Mouse (Mus musculus) myocyte (in vitro differentiated cells): ENCODE data around the gene Scube1.

Source experiments
- CEBPB ChIP-seq: IDR thresholded peaks from 2 replicates; pipeline ENCODE4 v1.6.1; 2011; ENCODE audit warnings: mild to moderate bottlenecking, moderate library complexity; ENCODE audit not compliant: poor library complexity, insufficient read depth, severe bottlenecking
- E2F4 ChIP-seq: IDR thresholded peaks from one replicate; pipeline ENCODE4 v1.6.1; 2011; ENCODE audit warnings: mild to moderate bottlenecking, control low read depth, moderate library complexity; ENCODE audit not compliant: insufficient read depth
- MAX ChIP-seq: IDR thresholded peaks from one replicate; pipeline ENCODE4 v1.6.1; 2011; ENCODE audit warnings: low read depth, mild to moderate bottlenecking, control low read depth
- MYOD1 ChIP-seq, 3 experiments: IDR thresholded peaks; one replicate each; pipeline ENCODE4 v1.6.1; 2011; ENCODE audit warnings: control low read depth in 2 of 3, low read depth in 2 of 3, mild to moderate bottlenecking in 2 of 3, moderate library complexity in 1 of 3; ENCODE audit not compliant: insufficient read length in 2 of 3, control insufficient read depth in 1 of 3
- POLR2A ChIP-seq: IDR thresholded peaks from one replicate; pipeline ENCODE4 v1.6.1; 2011; ENCODE audit warnings: low read depth, mild to moderate bottlenecking, control low read depth, moderate library complexity; ENCODE audit not compliant: insufficient read length
- POLR2AphosphoS2 ChIP-seq: IDR thresholded peaks from one replicate; pipeline ENCODE4 v1.6.1; 2011; ENCODE audit warnings: low read depth, control low read depth; ENCODE audit not compliant: insufficient read length
- TCF12 ChIP-seq: IDR thresholded peaks from one replicate; pipeline ENCODE4 v1.6.1; 2011; ENCODE audit warnings: mild to moderate bottlenecking, control low read depth; ENCODE audit not compliant: poor library complexity, insufficient read depth, severe bottlenecking
- TCF3 ChIP-seq: IDR thresholded peaks from one replicate; pipeline ENCODE4 v1.6.1; 2011; ENCODE audit warnings: low read depth, control low read depth; ENCODE audit not compliant: insufficient read length
- USF1 ChIP-seq: IDR thresholded peaks from one replicate; pipeline ENCODE4 v1.6.1; 2011; ENCODE audit warnings: low read depth, mild to moderate bottlenecking, control low read depth, moderate library complexity

DNA sequence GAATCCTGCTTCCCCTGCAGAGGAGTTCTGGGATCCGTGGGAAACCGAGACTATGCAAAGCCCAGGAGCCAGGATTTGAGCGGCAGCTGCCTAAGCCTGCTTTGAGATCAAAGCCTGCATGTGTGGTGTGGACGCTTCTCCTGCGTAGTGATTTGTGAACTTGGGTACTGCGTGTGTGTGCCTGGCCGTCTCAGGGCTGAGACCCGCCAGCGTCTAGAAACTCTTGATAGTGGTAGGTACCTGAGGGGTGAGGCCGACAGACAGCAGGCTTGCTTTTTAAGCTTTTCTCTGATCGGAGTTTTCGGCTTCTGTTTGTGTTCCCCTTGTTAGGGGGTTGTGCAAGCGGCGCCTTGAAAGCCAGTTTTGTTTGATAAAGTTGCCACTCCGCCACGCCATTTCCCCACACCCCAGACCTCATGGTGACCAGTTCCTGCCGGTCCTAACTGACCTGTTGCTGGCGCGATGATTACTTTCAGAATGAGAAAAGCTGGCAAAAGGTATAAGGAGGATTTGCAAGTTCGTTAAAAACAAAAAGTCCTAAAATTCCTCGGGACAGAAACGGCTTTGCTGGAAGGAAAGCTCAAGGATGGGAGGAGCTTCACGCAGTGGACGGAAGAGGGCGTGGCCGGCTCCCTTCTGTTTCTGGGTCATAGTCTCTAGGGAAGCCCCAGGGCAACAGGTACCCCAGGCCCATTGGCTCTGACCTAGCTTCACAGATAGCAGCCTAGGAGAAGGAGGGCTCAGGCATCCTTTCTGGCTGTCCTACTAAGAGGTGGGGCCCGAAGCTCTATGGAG lies 160.8 kb downstream of the Scube1 start:
- TF ChIP-seq TCF12: no peak
- TF ChIP-seq USF1: no peak
- peak; percentile 36 for TF ChIP-seq POLR2A
- TF ChIP-seq TCF3: no peak
- TF ChIP-seq POLR2AphosphoS2: peak; percentile 57
- TF ChIP-seq E2F4: no peak
- TF ChIP-seq MAX: no peak
- no peak for TF ChIP-seq CEBPB
- TF ChIP-seq MYOD1 (IDR thresholded peaks at IDR 0.05; ENCODE audit: control insufficient read depth in 1 of 3, insufficient read length in 2 of 3, low read depth in 2 of 3): peak in 2 of 3 experiments; percentile 10 to 14
